In genomic region chr6:58603485-58604090, GRCm38 (mm10) we compare ENCODE assay signal across 8 mouse cellular contexts. TPM values are rescaled to one million over a fixed set of nuclear protein-coding genes. Genes with fewer than 3 reads are reported as not detected.
A peak's percentile ranks its signal among the peaks of the same experiment; 100 is the strongest.
DNase-seq lines count a peak whose midpoint lies in the region; ATAC-seq and TF ChIP-seq lines count a peak whose summit lies in the region.
"Not testable (repeated sequence)": the region's sequence is repeated elsewhere in the genome, so short reads cannot be mapped to it uniquely, and the experiment has no call there.

No protein-coding gene starts in this region.

- DNase-seq in ZHBTc4 (ENCODE audit: low read depth, low spot score): peak; percentile 22
- peak; percentile 28 for DNase-seq in embryo, embryonic 11 days
- not testable (repeated sequence) for DNase-seq in gastrocnemius, adult 2 months
- peak; percentile 60 for DNase-seq in induced T-regulatory cell, adult 2 months (ENCODE audit: low read depth)
- peak; percentile 42 for DNase-seq in layer of hippocampus, adult 9-10 months (ENCODE audit: low spot score)
- DNase-seq in naive thymus-derived CD4-positive, alpha-beta T cell, adult 2 months (ENCODE audit: low read depth): peak; percentile 53
- DNase-seq in thymus, adult 2 months: peak; percentile 23

- H3K27ac ChIP-seq in gastrocnemius, adult 2 months; lung, embryonic 15.5 days; thymus, adult 2 months (ENCODE audit: control insufficient read depth, insufficient read depth, low read length): not testable (repeated sequence)

- not testable (repeated sequence) for H3K4me3 ChIP-seq in gastrocnemius, adult 2 months; lung, embryonic 15.5 days; thymus, adult 2 months (ENCODE audit: control insufficient read depth, insufficient read depth, low read length)

- 0 out of 2 replicates have a peak, but pooled peaks have one; percentile 36 for ATAC-seq in lung, embryonic 15.5 days (ENCODE audit: borderline replicate concordance, extremely low read depth, low FRiP score, low TSS enrichment)

- TF ChIP-seq POLR2A in thymus, adult 2 months (IDR thresholded peaks at IDR 0.05; ENCODE audit: control insufficient read depth, extremely low read depth, insufficient read depth, low read length, poor library complexity): not testable (repeated sequence)

- H3K9me3 ChIP-seq in lung, embryonic 15.5 days: not testable (repeated sequence)

- H3K36me3 ChIP-seq in lung, embryonic 15.5 days; thymus, adult 2 months (ENCODE audit: control insufficient read depth, insufficient read depth, low read length): not testable (repeated sequence)

- 57% methylated on average over 3 of the region's 3 CpGs for WGBS in lung, embryonic 15.5 days
- WGBS in thymus, adult 2 months: 74% methylated on average over 3 of the region's 3 CpGs

- H3K4me2 ChIP-seq in lung, embryonic 15.5 days: not testable (repeated sequence)

- intact Hi-C loops in gastrocnemius, adult 2 months (cut with DNase I): loop anchor here (2.0 kb wide), 1 partner anchor 167 kb away; no protein-coding TSS in a partner anchor

- peak; percentile 55 for TF ChIP-seq CTCF in gastrocnemius, adult 2 months (IDR thresholded peaks at IDR 0.05)
- not testable (repeated sequence) for TF ChIP-seq CTCF in thymus, adult 2 months (IDR thresholded peaks at IDR 0.05; ENCODE audit: borderline replicate concordance, control insufficient read depth, extremely low read depth, insufficient read depth, low read length, poor library complexity)

- not testable (repeated sequence) for H3K4me1 ChIP-seq in lung, embryonic 15.5 days; thymus, adult 2 months (replicated peaks; ENCODE audit: control insufficient read depth, insufficient read depth, low read length)

- not testable (repeated sequence) for H3K27me3 ChIP-seq in lung, embryonic 15.5 days; thymus, adult 2 months (ENCODE audit: control insufficient read depth, insufficient read depth, low read length)

- H3K9ac ChIP-seq in lung, embryonic 15.5 days: not testable (repeated sequence)

RNA-seq across cellular contexts. Expression of gene Abcg2, which starts 19.3 kb away (rescaled TPM):
- total RNA-seq in gastrocnemius, adult 2 months (2021): 10 to 100 TPM; 16.5 to 16.9 TPM
- 56.9 and 57.4 TPM in 2 replicates for polyA plus RNA-seq in lung, embryonic 15.5 days (2015; fragmentation: Nextera tagmentation; extraction: Ambion mirVana)
- polyA plus RNA-seq in thymus, adult 2 months (2012; rRNA removed): 4.3 and 7.4 TPM in 2 replicates
